Mouse (Mus musculus) liver, embryonic 14.5 days (tissue): ENCODE measurements around the gene Kif12. TPM values are rescaled to one million over a fixed set of nuclear protein-coding genes. Genes with fewer than 3 reads are reported as not detected.

Experiments
- ATAC-seq: fragments of 200-750 bp; cut with Nextera tagmentation; 2 replicates; pipeline ENCODE4 v1.8.0; 2017; ENCODE audit warnings: moderate number of reproducible peaks, mild to moderate bottlenecking, moderate library complexity; ENCODE audit not compliant: insufficient read depth
- DNase-seq, 3 experiments: peaks; one replicate each; pipeline ENCODE4 v3.0.0-alpha.2; 2012 to 2013; ENCODE audit warnings: low read depth in 3 of 3, low spot score in 3 of 3
- H3K27ac ChIP-seq: fragments of 300-500 bp; sonication (generic); 2 replicates; pipeline ENCODE4 v1.5.1; 2014; ENCODE audit warnings: moderate library complexity, mild to moderate bottlenecking, control low read depth, inconsistent platforms
- H3K27me3 ChIP-seq: fragments of 300-500 bp; sonication (generic); 2 replicates; pipeline ENCODE4 v1.6.1; 2014; ENCODE audit warnings: mild to moderate bottlenecking, low read length, moderate library complexity; ENCODE audit not compliant: control insufficient read depth, insufficient read depth
- H3K36me3 ChIP-seq: fragments of 300-500 bp; sonication (generic); replicated peaks from 2 replicates; pipeline ENCODE4 v1.6.1; 2014; ENCODE audit warnings: low read depth; ENCODE audit not compliant: control insufficient read depth, insufficient read depth
- H3K4me1 ChIP-seq, 2 experiments: fragments of 200-500 bp in 1 of 2; fragments of 300-500 bp in 1 of 2; sonication (generic) in 1 of 2; replicated peaks; 2 replicates each; pipeline ENCODE4 v1.6.1; 2012 to 2014; ENCODE audit warnings: antibody characterized with exemption in 1 of 2, inconsistent platforms in 1 of 2, low read length in 1 of 2; ENCODE audit not compliant: control insufficient read depth in 2 of 2, insufficient read depth in 2 of 2
- H3K4me2 ChIP-seq: fragments of 300-500 bp; sonication (generic); 2 replicates; pipeline ENCODE4 v1.6.1; 2014; ENCODE audit warnings: low read depth, mild to moderate bottlenecking, control low read depth, moderate library complexity
- H3K4me3 ChIP-seq, 2 experiments: fragments of 200-500 bp in 1 of 2; fragments of 300-500 bp in 1 of 2; sonication (generic) in 1 of 2; 2 replicates each; pipeline ENCODE4 v1.5.1; 2012 to 2014; ENCODE audit warnings: low read depth in 2 of 2, low read length in 2 of 2, mild to moderate bottlenecking in 2 of 2, control low read depth in 1 of 2, inconsistent platforms in 1 of 2, moderate library complexity in 1 of 2; ENCODE audit not compliant: insufficient read depth in 1 of 2
- H3K9ac ChIP-seq: fragments of 300-500 bp; sonication (generic); replicated peaks from 2 replicates; pipeline ENCODE4 v1.6.1; 2014; ENCODE audit warnings: mild to moderate bottlenecking, control low read depth, moderate library complexity
- H3K9me3 ChIP-seq: fragments of 300-500 bp; sonication (generic); 2 replicates; pipeline ENCODE4 v1.6.1; 2016; ENCODE audit warnings: low read length, mixed read lengths; ENCODE audit not compliant: control insufficient read depth
- CTCF ChIP-seq: IDR thresholded peaks from 2 replicates; pipeline ENCODE4 v1.5.1; 2016; ENCODE audit warnings: antibody characterized with exemption, low read depth, control low read depth
- EP300 ChIP-seq: IDR thresholded peaks from 2 replicates; pipeline ENCODE4 v1.6.1; 2016; ENCODE audit warnings: antibody characterized with exemption, low read depth
- WGBS: fragments of 180-500 bp; shearing (Covaris S2); extraction: QIAGEN DNeasy Blood & Tissue Kit; methylation state at CpG from one replicate; pipeline ENCODE4 v1.1.7; 2014; ENCODE audit not compliant: insufficient replicate concordance; 5-methylcytosine and 5-hydroxymethylcytosine counted together
- polyA plus RNA-seq, 2 experiments: library from polyadenylated mRNA; depleted of rRNA in 1 of 2; stranded (reverse) in 1 of 2; unstranded in 1 of 2; fragments of >200 nt; fragmentation: Nextera tagmentation in 1 of 2; extraction: Ambion mirVana in 1 of 2; gene quantifications; 2 replicates each; pipeline versions ENCODE4 v1.2.1 to v1.2.3; 2012 to 2014

The Kif12 gene
- polyA plus RNA-seq, 2 experiments, result 3.8 to 5.7 TPM

DNA sequence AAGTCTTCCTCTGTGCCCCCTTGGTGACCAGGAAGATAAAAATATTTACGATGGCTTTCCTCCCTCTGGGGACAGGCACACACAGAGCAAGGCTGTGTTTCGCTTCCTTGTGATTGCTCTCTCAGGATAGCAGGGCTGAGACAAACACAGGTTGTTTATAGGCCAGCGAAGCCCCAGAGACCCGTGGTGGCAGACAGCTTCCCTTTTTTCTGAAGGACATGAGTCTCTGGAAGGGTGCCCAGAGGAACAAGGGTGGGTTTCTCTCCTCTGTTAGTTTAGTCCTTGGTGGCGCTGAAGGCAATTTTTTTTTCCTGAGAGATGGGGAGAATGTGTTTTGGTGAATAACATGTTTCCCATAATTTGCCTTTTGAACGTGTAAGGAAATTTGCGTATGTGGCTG lies 33.7 kb upstream of the Kif12 start:
- TF ChIP-seq CTCF (no peak), EP300 (no peak)
- Histone ChIP-seq H3K4me2 (no peak overlapping the region), H3K27ac (no peak overlapping the region), H3K4me3 (no peak overlapping the region), H3K9me3 (no peaks in the 10 kb centered on the region), H3K4me1 (0 out of 4 replicates have a peak, but pooled peaks cover 0 to 3% of the 10 kb centered on the region in 2 experiments), H3K9ac (no peak overlapping the region), H3K36me3 (no peaks in the 10 kb centered on the region), H3K27me3 (no peaks in the 10 kb centered on the region)
- DNase-seq (no peak), ATAC-seq (no peak)
- 39% methylated on average over 7 of the region's 7 CpGs for WGBS

DNA sequence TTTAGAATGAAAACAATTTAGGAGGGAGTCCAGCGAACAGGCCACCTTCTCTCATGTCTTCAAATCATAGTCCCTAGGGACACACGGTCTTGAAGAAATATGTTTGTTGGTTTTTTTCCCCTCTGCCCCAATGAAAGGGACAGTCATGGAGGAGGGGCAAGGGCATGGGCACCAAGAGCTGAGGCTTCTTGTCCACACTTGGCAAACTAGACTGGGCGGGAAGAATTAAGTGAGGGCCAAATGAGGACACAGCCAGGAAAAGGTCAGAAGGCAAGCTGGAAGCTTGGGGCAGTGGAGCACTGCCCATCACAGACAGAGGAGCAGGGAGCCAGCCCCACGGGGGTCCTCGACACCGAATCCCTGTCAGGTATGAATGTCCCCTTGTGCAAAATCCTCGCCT lies 31.9 kb upstream of the Kif12 start:
- Histone ChIP-seq H3K27me3 (no peaks in the 10 kb centered on the region), H3K27ac (no peak overlapping the region), H3K4me1 (0 out of 4 replicates have a peak, but pooled peaks cover 0 to 3% of the 10 kb centered on the region in 2 experiments), H3K9ac (no peak overlapping the region), H3K4me3 (no peak overlapping the region), H3K9me3 (no peaks in the 10 kb centered on the region), H3K4me2 (no peak overlapping the region), H3K36me3 (no peaks in the 10 kb centered on the region)
- ATAC-seq, result no peak
- no peak for DNase-seq
- 56% methylated on average over 7 of the region's 7 CpGs for WGBS
- TF ChIP-seq CTCF (no peak), EP300 (no peak)

DNA sequence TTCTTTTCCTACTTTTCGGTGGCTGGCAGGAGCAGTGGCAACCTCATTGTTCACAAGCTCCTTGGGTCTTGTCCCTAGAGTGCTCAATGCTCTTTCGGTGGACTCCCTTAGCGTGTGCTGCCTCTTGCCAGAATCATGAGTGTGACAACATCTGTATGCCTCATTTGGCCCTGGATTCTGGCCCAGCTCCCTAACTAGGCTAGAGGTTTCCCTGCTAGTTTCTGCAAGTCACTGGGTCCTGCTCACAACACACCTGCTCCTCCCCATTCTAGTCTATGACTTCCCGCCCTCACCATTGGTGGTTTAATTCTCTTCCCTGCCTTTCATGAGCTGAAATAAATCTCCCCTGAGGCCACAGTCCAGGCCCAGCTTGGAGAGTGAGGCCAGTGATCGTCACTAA lies 27.4 kb upstream of the Kif12 start:
- H3K27ac ChIP-seq, result no peak overlapping the region
- no peaks in the 10 kb centered on the region for H3K4me1 ChIP-seq
- no peak for DNase-seq
- WGBS, result 62% methylated on average over 5 of the region's 5 CpGs
- no peak overlapping the region for H3K4me2 ChIP-seq
- TF ChIP-seq EP300 (no peak), CTCF (no peak)
- H3K27me3 ChIP-seq, result no peaks in the 10 kb centered on the region
- no peak overlapping the region for H3K9ac ChIP-seq
- no peak overlapping the region for H3K4me3 ChIP-seq
- no peaks in the 10 kb centered on the region for H3K9me3 ChIP-seq
- no peak for ATAC-seq
- no peaks in the 10 kb centered on the region for H3K36me3 ChIP-seq

DNA sequence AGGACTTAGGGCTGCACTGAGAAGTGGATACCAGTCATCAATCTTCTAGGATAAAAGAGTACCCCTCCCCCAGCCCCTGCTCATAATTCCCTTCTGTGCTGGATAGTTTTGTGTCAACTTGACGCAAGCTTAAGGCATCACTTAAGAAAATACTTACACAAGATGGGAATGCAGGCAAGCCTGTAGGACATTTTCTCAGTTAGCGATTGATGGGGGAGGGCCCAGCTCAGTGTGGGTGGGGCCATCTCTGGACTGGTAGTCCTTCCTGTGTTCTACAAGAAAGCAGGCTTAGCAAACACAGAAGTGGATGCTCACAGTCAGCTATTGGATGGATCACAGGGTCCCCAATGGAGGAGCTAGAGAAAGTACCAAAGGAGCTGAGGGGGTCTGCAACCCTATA lies 22.4 kb upstream of the Kif12 start:
- Histone ChIP-seq H3K27ac (no peak overlapping the region), H3K4me1 (peaks cover 0 to 3% of the 10 kb centered on the region in 2 experiments; a peak in 2 of 4 replicates), H3K9ac (no peak overlapping the region), H3K4me3 (no peak overlapping the region), H3K4me2 (no peak overlapping the region), H3K36me3 (no peaks in the 10 kb centered on the region), H3K9me3 (no peaks in the 10 kb centered on the region), H3K27me3 (no peaks in the 10 kb centered on the region)
- ATAC-seq (no peak), DNase-seq (no peak)
- no peak for TF ChIP-seq CTCF
- TF ChIP-seq EP300, result no peak
- WGBS, result 78% methylated on average over 2 of the region's 2 CpGs

DNA sequence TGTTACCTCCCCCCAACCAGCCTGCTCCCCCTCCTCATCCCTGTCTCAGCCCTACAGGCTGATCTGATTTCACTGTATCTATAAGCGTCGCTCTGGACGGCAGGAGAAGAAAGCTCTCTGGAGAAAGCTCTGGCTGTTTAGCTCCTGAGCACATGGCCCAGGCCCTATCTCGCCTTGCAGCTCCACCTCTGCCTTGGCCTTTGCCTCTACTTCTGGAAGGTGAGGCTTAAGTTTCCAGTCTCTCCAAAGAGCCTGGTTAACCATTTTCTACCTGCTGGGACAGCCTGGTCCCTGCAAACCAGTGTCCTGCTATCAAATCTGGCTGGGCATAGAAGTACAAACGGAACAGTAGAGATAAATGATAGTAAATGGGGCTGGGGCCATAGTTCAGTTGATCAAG lies 19.7 kb upstream of the Kif12 start:
- no peak for ATAC-seq

More for the DNA sequence above, 19.7 kb upstream of the Kif12 start:
- Histone ChIP-seq H3K9ac (no peak overlapping the region), H3K9me3 (no peaks in the 10 kb centered on the region), H3K27me3 (no peaks in the 10 kb centered on the region), H3K27ac (no peak overlapping the region), H3K4me1 (peaks cover 0 to 6% of the 10 kb centered on the region in 2 experiments; a peak in 2 of 4 replicates), H3K4me3 (no peak overlapping the region), H3K4me2 (no peak overlapping the region), H3K36me3 (no peaks in the 10 kb centered on the region)
- no peak for TF ChIP-seq CTCF
- TF ChIP-seq EP300, result no peak
- DNase-seq, result no peak
- 56% methylated on average over 5 of the region's 5 CpGs for WGBS
